Mouse (Mus musculus): ENCODE measurements at regions not wholly inside any gene's neighbourhood (a gene's known extent, or its start where the extent isn't known, plus 50 kb on each side); places are given as distances from the start of the nearest gene placed in this dataset.
"Not testable (repeated sequence)": the region's sequence is repeated elsewhere in the genome, so short reads cannot be mapped to it uniquely, and the experiment has no call there.

DNA sequence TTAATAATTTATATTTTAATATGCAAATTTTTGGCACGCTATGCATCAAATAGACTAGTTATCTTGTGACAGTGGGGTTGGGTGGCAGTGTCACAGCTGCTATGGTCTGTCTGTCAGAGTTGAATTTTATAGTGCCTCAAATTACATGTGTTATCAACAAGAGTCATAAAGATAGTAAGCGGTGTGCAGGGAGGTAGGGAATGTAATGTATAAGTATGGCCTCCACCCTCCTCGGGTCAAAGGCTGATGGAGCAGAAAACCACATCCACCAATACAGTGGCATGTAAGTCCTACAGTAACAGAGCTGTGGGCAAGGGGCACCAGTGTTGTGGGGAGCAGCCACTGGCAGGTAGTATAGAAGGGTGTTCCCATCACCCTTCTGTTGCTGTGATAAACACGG is 72.9 kb downstream of the Adra2a start:
- no peak overlapping the region for H3K9ac ChIP-seq (replicated peaks; ENCODE audit: low read depth, low read length)
- no peak overlapping the region for H3K27ac ChIP-seq (ENCODE audit: low read length)
- no peak overlapping the region for H3K4me2 ChIP-seq (ENCODE audit: low read length)
- peaks cover 6% of the 10 kb centered on the region; the same call in 1 of the 2 replicates for H3K4me1 ChIP-seq (replicated peaks; ENCODE audit: control insufficient read depth, insufficient read depth, low read length)
- H3K4me3 ChIP-seq (replicated peaks; ENCODE audit: low read length) = no peak overlapping the region
- no peaks in the 10 kb centered on the region for H3K27me3 ChIP-seq (replicated peaks; ENCODE audit: control insufficient read depth, insufficient read depth, low read length)
- no peaks in the 10 kb centered on the region for H3K9me3 ChIP-seq (ENCODE audit: control insufficient read depth, low read length)
- no peaks in the 10 kb centered on the region for H3K36me3 ChIP-seq (ENCODE audit: control insufficient read depth, insufficient read depth)
- ATAC-seq = no peak
- WGBS = 80% methylated on average over 4 of the region's 4 CpGs

DNA sequence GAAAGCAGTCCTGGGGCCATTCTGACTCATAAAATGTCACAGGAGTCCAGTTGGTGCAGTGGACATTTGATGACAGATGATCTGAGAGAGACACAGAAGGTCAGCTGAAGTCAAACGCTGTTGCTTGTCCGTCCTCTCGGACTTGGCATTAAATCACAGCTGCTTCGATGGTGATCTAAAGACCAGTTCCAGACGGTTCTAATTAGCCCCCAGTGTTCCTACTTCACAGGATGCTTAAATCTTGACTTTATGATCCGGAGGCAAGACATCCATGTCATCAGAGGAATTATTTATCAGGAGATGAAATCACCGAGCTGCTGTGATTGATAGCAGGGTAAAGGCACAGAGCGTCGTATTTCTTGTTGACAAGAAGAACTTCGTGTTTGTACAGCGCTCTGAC is 73.7 kb downstream of the Adra2a start:
- no peak overlapping the region for H3K9ac ChIP-seq (replicated peaks; ENCODE audit: low read depth, low read length)
- no peaks in the 10 kb centered on the region for H3K36me3 ChIP-seq (ENCODE audit: control insufficient read depth, insufficient read depth)
- H3K4me3 ChIP-seq (replicated peaks; ENCODE audit: low read length) = no peak overlapping the region
- no peak overlapping the region for H3K27ac ChIP-seq (ENCODE audit: low read length)
- H3K9me3 ChIP-seq (ENCODE audit: control insufficient read depth, low read length) = no peaks in the 10 kb centered on the region
- peaks cover 6% of the 10 kb centered on the region; the same call in 1 of the 2 replicates for H3K4me1 ChIP-seq (replicated peaks; ENCODE audit: control insufficient read depth, insufficient read depth, low read length)
- ATAC-seq = no peak
- no peak overlapping the region for H3K4me2 ChIP-seq (ENCODE audit: low read length)
- 85% methylated on average over 11 of the region's 11 CpGs for WGBS
- H3K27me3 ChIP-seq (replicated peaks; ENCODE audit: control insufficient read depth, insufficient read depth, low read length) = no peaks in the 10 kb centered on the region

DNA sequence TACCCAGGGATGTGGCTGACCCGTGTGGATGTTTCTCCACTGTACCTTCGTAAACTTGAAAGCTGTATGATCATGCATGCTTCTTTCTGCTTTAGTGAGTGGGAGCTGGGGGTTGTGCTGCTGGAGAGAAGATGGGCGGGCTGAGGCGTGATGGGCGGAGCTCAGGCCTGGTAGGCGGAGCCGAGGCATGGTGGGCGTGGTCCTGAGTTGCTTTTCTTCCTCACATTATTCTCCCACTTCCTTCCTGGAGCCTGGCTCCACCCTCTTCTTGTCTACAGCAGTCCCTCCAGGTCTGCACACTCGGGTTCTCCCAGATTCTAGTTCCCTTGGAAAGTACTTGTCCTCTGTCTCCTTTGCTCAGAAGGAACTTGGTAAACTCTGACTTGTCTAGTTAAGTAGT is 79.6 kb downstream of the Adra2a start:
- Histone ChIP-seq H3K4me1 (replicated peaks; ENCODE audit: control insufficient read depth, insufficient read depth, low read length) (no peaks in the 10 kb centered on the region), H3K9ac (replicated peaks; ENCODE audit: low read depth, low read length) (no peak overlapping the region), H3K4me2 (ENCODE audit: low read length) (no peak overlapping the region), H3K4me3 (replicated peaks; ENCODE audit: low read length) (no peak overlapping the region), H3K27me3 (replicated peaks; ENCODE audit: control insufficient read depth, insufficient read depth, low read length) (no peaks in the 10 kb centered on the region), H3K9me3 (ENCODE audit: control insufficient read depth, low read length) (no peaks in the 10 kb centered on the region), H3K36me3 (ENCODE audit: control insufficient read depth, insufficient read depth) (no peaks in the 10 kb centered on the region), H3K27ac (ENCODE audit: low read length) (no peak overlapping the region)
- 82% methylated on average over 9 of the region's 9 CpGs for WGBS
- ATAC-seq = no peak

DNA sequence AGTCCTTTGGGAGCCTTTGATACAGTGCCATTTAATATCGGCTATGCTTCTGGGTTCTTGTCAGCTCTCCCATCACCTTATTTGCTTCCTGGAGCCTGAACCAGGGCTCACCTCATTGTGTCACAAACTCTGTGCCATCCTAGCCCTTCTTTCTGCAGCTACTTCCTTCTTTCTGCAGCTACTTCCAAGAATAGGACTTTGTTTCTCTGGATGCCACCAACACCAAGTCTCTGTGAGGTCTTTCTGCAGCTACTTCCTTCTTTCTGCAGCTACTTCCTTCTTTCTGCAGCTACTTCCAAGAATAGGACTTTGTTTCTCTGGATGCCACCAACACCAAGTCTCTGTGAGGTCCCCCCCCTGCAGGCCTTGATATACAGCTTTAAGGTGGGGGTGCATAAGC is 107.8 kb downstream of the Adra2a start:
- ATAC-seq; H3K9me3 ChIP-seq (ENCODE audit: control insufficient read depth, low read length); H3K36me3 ChIP-seq (ENCODE audit: control insufficient read depth, insufficient read depth); H3K4me1 ChIP-seq (replicated peaks; ENCODE audit: control insufficient read depth, insufficient read depth, low read length); H3K9ac ChIP-seq (replicated peaks; ENCODE audit: low read depth, low read length); H3K4me2 ChIP-seq (ENCODE audit: low read length); H3K4me3 ChIP-seq (replicated peaks; ENCODE audit: low read length); H3K27ac ChIP-seq (ENCODE audit: low read length); H3K27me3 ChIP-seq (replicated peaks; ENCODE audit: control insufficient read depth, insufficient read depth, low read length): not testable (repeated sequence)
- WGBS = 100% methylated on average over 1 of the region's 1 CpGs

GRCm38 (mm10) chr19:54154400-54154799 is 110.4 kb downstream of the Adra2a start:
- Histone ChIP-seq H3K4me2 (ENCODE audit: low read length) (no peak overlapping the region), H3K4me1 (replicated peaks; ENCODE audit: control insufficient read depth, insufficient read depth, low read length) (no peaks in the 10 kb centered on the region), H3K36me3 (ENCODE audit: control insufficient read depth, insufficient read depth) (no peaks in the 10 kb centered on the region), H3K9ac (replicated peaks; ENCODE audit: low read depth, low read length) (no peak overlapping the region), H3K27ac (ENCODE audit: low read length) (no peak overlapping the region), H3K9me3 (ENCODE audit: control insufficient read depth, low read length) (no peaks in the 10 kb centered on the region), H3K27me3 (replicated peaks; ENCODE audit: control insufficient read depth, insufficient read depth, low read length) (no peaks in the 10 kb centered on the region), H3K4me3 (replicated peaks; ENCODE audit: low read length) (no peak overlapping the region)
- WGBS = 72% methylated on average over 4 of the region's 4 CpGs
- no peak for ATAC-seq

DNA sequence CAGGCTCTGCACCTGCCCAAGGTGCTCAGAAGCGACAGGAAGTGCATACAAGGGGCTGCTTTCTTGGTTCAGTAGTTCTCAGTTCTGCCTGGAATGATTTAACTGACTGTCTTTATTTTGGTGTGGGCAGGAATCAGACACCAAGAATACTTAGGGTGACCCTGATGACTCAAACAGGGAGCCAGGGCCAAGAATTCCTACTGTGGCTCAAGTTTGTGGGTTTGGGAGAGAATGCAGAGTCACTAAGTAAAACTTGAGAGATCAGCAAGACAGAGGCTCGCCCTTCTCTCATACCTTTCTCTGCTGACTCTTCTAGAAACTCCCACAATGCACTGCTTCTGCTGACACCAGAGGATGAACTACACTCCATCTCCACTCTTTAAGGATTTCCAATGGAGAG is 126.4 kb downstream of the Adra2a start:
- 65% methylated on average over 2 of the region's 2 CpGs for WGBS
- ATAC-seq = no peak
- H3K27me3 ChIP-seq (replicated peaks; ENCODE audit: control insufficient read depth, insufficient read depth, low read length) = no peaks in the 10 kb centered on the region

GRCm38 (mm10) chr19:54174090-54175055 is 130.4 kb downstream of the Adra2a start:
- H3K9ac ChIP-seq (replicated peaks; ENCODE audit: low read depth, low read length) = no peak overlapping the region
- no peaks in the 10 kb centered on the region for H3K4me1 ChIP-seq (replicated peaks; ENCODE audit: control insufficient read depth, insufficient read depth, low read length)
- H3K36me3 ChIP-seq (ENCODE audit: control insufficient read depth, insufficient read depth) = no peaks in the 10 kb centered on the region
- H3K9me3 ChIP-seq (ENCODE audit: control insufficient read depth, low read length) = no peaks in the 10 kb centered on the region
- ATAC-seq = no peak
- WGBS = 87% methylated on average over 14 of the region's 14 CpGs
- H3K27me3 ChIP-seq (replicated peaks; ENCODE audit: control insufficient read depth, insufficient read depth, low read length) = no peaks in the 10 kb centered on the region
- H3K4me2 ChIP-seq (ENCODE audit: low read length) = no peak overlapping the region
- H3K4me3 ChIP-seq (replicated peaks; ENCODE audit: low read length) = no peak overlapping the region
- H3K27ac ChIP-seq (ENCODE audit: low read length) = no peak overlapping the region

More for the DNA sequence above, 126.4 kb downstream of the Adra2a start:
- Histone ChIP-seq H3K27ac (ENCODE audit: low read length) (no peak overlapping the region), H3K4me2 (ENCODE audit: low read length) (no peak overlapping the region), H3K9me3 (ENCODE audit: control insufficient read depth, low read length) (no peaks in the 10 kb centered on the region), H3K36me3 (ENCODE audit: control insufficient read depth, insufficient read depth) (no peaks in the 10 kb centered on the region), H3K9ac (replicated peaks; ENCODE audit: low read depth, low read length) (no peak overlapping the region), H3K4me1 (replicated peaks; ENCODE audit: control insufficient read depth, insufficient read depth, low read length) (no peaks in the 10 kb centered on the region), H3K4me3 (replicated peaks; ENCODE audit: low read length) (no peak overlapping the region)

DNA sequence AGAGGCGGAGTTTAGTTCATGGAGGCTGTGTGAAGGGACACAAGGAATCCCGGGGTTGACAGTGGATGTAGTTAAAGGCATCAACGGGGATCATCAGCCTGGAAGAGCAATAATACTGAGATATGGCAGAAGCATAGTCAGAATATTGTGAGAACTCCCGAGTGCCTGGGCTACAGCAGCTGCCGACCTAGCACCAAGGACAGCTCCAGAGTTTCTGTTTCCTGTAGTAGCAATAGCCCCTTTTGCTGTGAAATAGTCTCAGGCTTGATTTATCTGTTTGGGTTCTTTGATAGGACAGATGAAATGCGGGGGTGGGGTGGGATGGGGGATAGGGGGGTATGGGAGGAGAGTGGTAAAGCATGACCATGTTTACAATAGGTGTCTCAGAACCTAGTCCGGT is 131.8 kb downstream of the Adra2a start:
- WGBS = 57% methylated on average over 7 of the region's 7 CpGs
- Histone ChIP-seq H3K27ac (ENCODE audit: low read length) (no peak overlapping the region), H3K4me2 (ENCODE audit: low read length) (no peak overlapping the region), H3K4me3 (replicated peaks; ENCODE audit: low read length) (no peak overlapping the region), H3K9ac (replicated peaks; ENCODE audit: low read depth, low read length) (no peak overlapping the region), H3K9me3 (ENCODE audit: control insufficient read depth, low read length) (no peaks in the 10 kb centered on the region), H3K36me3 (ENCODE audit: control insufficient read depth, insufficient read depth) (no peaks in the 10 kb centered on the region), H3K4me1 (replicated peaks; ENCODE audit: control insufficient read depth, insufficient read depth, low read length) (no peaks in the 10 kb centered on the region), H3K27me3 (replicated peaks; ENCODE audit: control insufficient read depth, insufficient read depth, low read length) (no peaks in the 10 kb centered on the region)
- ATAC-seq = no peak

DNA sequence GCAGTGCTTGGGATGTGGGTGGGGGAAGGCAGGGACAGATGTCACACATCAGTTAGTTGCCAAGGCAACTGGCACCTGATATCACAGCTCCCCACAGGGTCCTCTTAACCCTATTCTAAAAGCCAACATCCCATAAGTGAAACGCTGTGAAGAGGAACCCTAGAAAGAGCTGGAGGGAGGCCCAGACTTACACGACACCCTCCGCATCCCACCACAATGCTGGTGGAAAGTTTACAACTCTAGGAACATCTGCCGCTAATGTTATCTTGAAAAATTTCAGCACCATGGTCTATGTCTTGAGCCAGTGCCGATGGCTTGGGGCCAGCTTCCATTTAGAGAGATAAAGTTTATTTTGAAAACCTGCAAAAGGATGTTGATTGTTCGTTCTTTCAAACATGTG is 133.5 kb downstream of the Adra2a start:
- no peak overlapping the region for H3K27ac ChIP-seq (ENCODE audit: low read length)
- WGBS = 79% methylated on average over 6 of the region's 6 CpGs

More for the DNA sequence above, 133.5 kb downstream of the Adra2a start:
- Histone ChIP-seq H3K9ac (replicated peaks; ENCODE audit: low read depth, low read length) (no peak overlapping the region), H3K4me1 (replicated peaks; ENCODE audit: control insufficient read depth, insufficient read depth, low read length) (no peaks in the 10 kb centered on the region), H3K36me3 (ENCODE audit: control insufficient read depth, insufficient read depth) (no peaks in the 10 kb centered on the region), H3K27me3 (replicated peaks; ENCODE audit: control insufficient read depth, insufficient read depth, low read length) (no peaks in the 10 kb centered on the region), H3K4me2 (ENCODE audit: low read length) (no peak overlapping the region), H3K4me3 (replicated peaks; ENCODE audit: low read length) (no peak overlapping the region), H3K9me3 (ENCODE audit: control insufficient read depth, low read length) (no peaks in the 10 kb centered on the region)
- ATAC-seq = no peak
